Comparison of ENCODE assay signal across 11 mouse cellular contexts in the genomic region with DNA sequence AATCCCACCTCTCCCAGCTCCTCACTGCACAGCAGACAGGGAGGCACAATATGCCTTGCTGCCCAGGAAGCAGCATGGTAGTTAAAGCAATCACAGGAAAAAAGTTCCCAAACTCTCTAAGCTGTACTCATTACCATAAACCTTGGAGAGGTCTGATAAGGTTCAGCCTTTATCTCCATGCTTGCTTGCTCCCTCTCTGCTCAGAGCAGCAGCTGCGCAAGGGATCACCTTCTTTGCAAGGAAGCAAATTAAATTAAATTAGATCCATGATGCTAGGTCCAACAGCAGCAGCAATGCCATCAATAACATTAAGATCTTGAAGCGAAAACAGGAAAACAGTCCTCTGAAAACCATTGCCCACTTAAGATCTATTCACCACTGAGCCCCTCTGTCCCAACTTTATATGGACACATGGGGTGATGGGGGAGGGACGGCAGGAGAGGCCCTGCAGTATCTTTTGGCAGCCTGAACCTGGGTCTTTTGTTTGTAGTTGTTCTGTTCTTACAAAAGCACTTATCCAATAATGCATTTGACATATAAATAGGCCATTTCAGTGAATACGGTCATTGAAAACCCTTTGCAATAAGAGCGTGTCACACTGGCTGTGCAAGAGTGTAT.
"Had no signal": no experiment of that assay in that cellular context is flagged by ENCODE, and none has a peak within 500 bp of the region (broad histone marks: within the 10 kb centered on the region; RNA-seq: fewer than 3 reads in every experiment).

No protein-coding gene starts in this region.

- H3K27ac ChIP-seq: left cerebral cortex, adult 2 months; limb, embryonic 10.5 days; liver, embryonic 15.5 days; stomach, postnatal 0 days had no signal

- H3K9ac ChIP-seq: liver, embryonic 15.5 days had no signal

- ATAC-seq: lung, postnatal 0 days had no signal

- H3K9me3 ChIP-seq: limb, embryonic 10.5 days; liver, embryonic 15.5 days had no signal

- H3K4me1 ChIP-seq: limb, embryonic 10.5 days; liver, embryonic 15.5 days had no signal

- H3K4me2 ChIP-seq: liver, embryonic 11.5 days; liver, embryonic 15.5 days had no signal

- H3K27me3 ChIP-seq: liver, embryonic 15.5 days had no signal

- H3K36me3 ChIP-seq: limb, embryonic 10.5 days; liver, embryonic 15.5 days had no signal

- H3K4me3 ChIP-seq: left cerebral cortex, adult 2 months; limb, embryonic 10.5 days; liver, embryonic 15.5 days had no signal

- DNase-seq: kidney, adult 8-10 months; kidney, postnatal 25 days; lung, adult 2 months; lung, postnatal 36 days; thymus, postnatal 4 days had no signal
